Mouse (Mus musculus) intestine, embryonic 15.5 days (tissue): ENCODE measurements at regions not wholly inside any gene's neighbourhood (a gene's known extent, or its start where the extent isn't known, plus 50 kb on each side); places are given as distances from the start of the nearest gene placed in this dataset.
"Not testable (repeated sequence)": the region's sequence is repeated elsewhere in the genome, so short reads cannot be mapped to it uniquely, and the experiment has no call there.

ENCODE experiments used
- ATAC-seq: fragments of 200-750 bp; cut with Nextera tagmentation; 2 replicates; pipeline ENCODE4 v1.8.0; 2017; ENCODE audit warnings: moderate TSS enrichment, moderate library complexity
- H3K27ac ChIP-seq: fragments of 300-500 bp; sonication (generic); 2 replicates; pipeline ENCODE4 v1.5.1; 2015; ENCODE audit warnings: mild to moderate bottlenecking, inconsistent platforms
- H3K27me3 ChIP-seq: fragments of 300-500 bp; sonication (generic); replicated peaks from 2 replicates; pipeline ENCODE4 v1.6.1; 2015; ENCODE audit warnings: inconsistent platforms
- H3K36me3 ChIP-seq: fragments of 300-500 bp; sonication (generic); 2 replicates; pipeline ENCODE4 v1.6.1; 2015; ENCODE audit warnings: inconsistent platforms
- H3K4me1 ChIP-seq: fragments of 300-500 bp; sonication (generic); replicated peaks from 2 replicates; pipeline ENCODE4 v1.6.1; 2015; ENCODE audit warnings: inconsistent platforms
- H3K4me2 ChIP-seq: fragments of 300-500 bp; sonication (generic); replicated peaks from 2 replicates; pipeline ENCODE4 v1.6.1; 2015; ENCODE audit warnings: mild to moderate bottlenecking, inconsistent platforms
- H3K4me3 ChIP-seq: fragments of 300-500 bp; sonication (generic); replicated peaks from 2 replicates; pipeline ENCODE4 v1.5.1; 2015; ENCODE audit warnings: inconsistent platforms
- H3K9ac ChIP-seq: fragments of 300-500 bp; sonication (generic); 2 replicates; pipeline ENCODE4 v1.6.1; 2015; ENCODE audit warnings: inconsistent platforms
- H3K9me3 ChIP-seq: fragments of 300-500 bp; sonication (generic); 2 replicates; pipeline ENCODE4 v1.6.1; 2016; ENCODE audit warnings: inconsistent platforms
- WGBS: fragments of 180-500 bp; shearing (Covaris S2); methylation state at CpG from one replicate; pipeline ENCODE4 v1.1.7; 2015; 5-methylcytosine and 5-hydroxymethylcytosine counted together

GRCm38 (mm10) chr7:113710541-113711270 is 55.1 kb upstream of the Spon1 start:
- no peaks in the 10 kb centered on the region for H3K4me1 ChIP-seq
- 46% methylated on average over 2 of the region's 2 CpGs for WGBS
- H3K9me3 ChIP-seq, result no peaks in the 10 kb centered on the region
- H3K27me3 ChIP-seq, result no peaks in the 10 kb centered on the region
- H3K36me3 ChIP-seq, result no peaks in the 10 kb centered on the region
- no peak overlapping the region for H3K4me3 ChIP-seq
- no peak overlapping the region for H3K4me2 ChIP-seq
- no peak overlapping the region for H3K9ac ChIP-seq
- H3K27ac ChIP-seq, result no peak overlapping the region
- no peak for ATAC-seq

- not testable (repeated sequence) for H3K9ac ChIP-seq, H3K27me3 ChIP-seq, H3K4me2 ChIP-seq, H3K27ac ChIP-seq, H3K4me1 ChIP-seq, ATAC-seq, H3K36me3 ChIP-seq, H3K9me3 ChIP-seq, H3K4me3 ChIP-seq
- 80% methylated on average over 3 of the region's 3 CpGs for WGBS
These were observed 54.4 kb upstream of the Spon1 start for GRCm38 (mm10) chr7:113711356-113711755.
